Mouse (Mus musculus) E14TG2a.4 (cell line): ENCODE data around the gene Syt1.

Experiments
- CTCF ChIP-seq: conservative IDR thresholded peaks from 2 replicates; pipeline ENCODE4 v1.5.1; 2014; ENCODE audit warnings: low read length
- NANOG ChIP-seq: IDR thresholded peaks from 2 replicates; pipeline ENCODE4 v1.6.1; 2014; ENCODE audit warnings: borderline replicate concordance, low read length, mixed read lengths
- POU5F1 ChIP-seq: IDR thresholded peaks from 2 replicates; pipeline ENCODE4 v1.6.1; 2014; ENCODE audit warnings: low read length, borderline replicate concordance

DNA sequence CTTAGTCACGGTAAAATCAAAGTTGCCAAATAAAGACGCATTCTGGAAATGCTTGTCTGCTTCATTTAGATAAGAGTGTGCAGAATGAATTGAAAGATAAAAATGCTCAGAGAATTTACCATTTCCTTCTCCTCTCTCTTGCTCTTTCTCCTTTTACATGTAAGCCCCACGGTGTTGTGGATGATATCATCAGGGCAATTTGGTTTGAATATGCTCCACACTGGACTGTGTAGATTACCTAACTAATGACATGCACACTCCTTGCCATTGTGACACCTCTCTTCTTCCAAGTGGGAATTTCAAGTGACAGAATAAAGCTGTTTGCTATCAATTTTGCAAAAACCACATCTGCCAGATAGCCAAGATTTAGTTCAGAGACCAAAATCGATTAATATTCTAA, 324.1 kb downstream of the Syt1 start:
- TF ChIP-seq CTCF (no peak), NANOG (no peak), POU5F1 (no peak)
